Mouse (Mus musculus) embryonic fibroblast, embryonic 13.5 days (primary cell): ENCODE measurements at regions not wholly inside any gene's neighbourhood (a gene's known extent, or its start where the extent isn't known, plus 50 kb on each side); places are given as distances from the start of the nearest gene placed in this dataset.

Experiments
- H3K27ac ChIP-seq: 2 replicates; pipeline ENCODE4 v1.5.1; 2012; ENCODE audit warnings: low read length, control low read depth, inconsistent platforms; ENCODE audit not compliant: insufficient read depth
- H3K4me1 ChIP-seq: 2 replicates; pipeline ENCODE4 v1.6.1; 2011; ENCODE audit warnings: low read length; ENCODE audit not compliant: control insufficient read depth, insufficient read depth
- H3K4me3 ChIP-seq: 2 replicates; pipeline ENCODE4 v1.5.1; 2011; ENCODE audit warnings: mild to moderate bottlenecking, control low read depth, low read length; ENCODE audit not compliant: insufficient read depth
- CTCF ChIP-seq: IDR thresholded peaks from 2 replicates; pipeline ENCODE4 v1.5.1; 2011; ENCODE audit warnings: mild to moderate bottlenecking, control low read depth, low read length, moderate library complexity, borderline replicate concordance; ENCODE audit not compliant: insufficient read depth
- POLR2A ChIP-seq: IDR thresholded peaks from 2 replicates; pipeline ENCODE4 v1.6.1; 2011; ENCODE audit warnings: low read depth, mild to moderate bottlenecking, control low read depth, low read length, moderate library complexity

DNA sequence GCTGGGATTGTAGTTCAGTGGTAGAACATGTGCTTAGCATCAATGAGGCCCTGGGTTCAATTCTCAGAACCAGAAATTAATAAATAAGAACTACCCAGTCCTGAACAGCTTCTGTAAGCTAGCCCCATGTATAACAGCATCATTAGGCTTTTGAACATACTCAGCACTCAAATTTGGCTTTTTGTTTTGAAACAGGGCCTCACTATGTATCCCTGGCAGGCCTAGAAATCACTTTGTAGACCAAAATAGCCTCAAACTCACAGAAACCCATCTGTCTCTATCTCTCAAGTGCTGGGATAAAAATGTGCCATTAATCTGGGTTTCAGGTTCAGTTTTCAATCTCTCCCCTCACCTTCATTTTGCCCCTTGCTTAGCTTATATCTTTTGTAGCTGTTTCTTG lies 66.6 kb upstream of the Cul1 start:
- Histone ChIP-seq H3K4me3 (no peak overlapping the region), H3K4me1 (no peaks in the 10 kb centered on the region), H3K27ac (no peak overlapping the region)
- TF ChIP-seq POLR2A (no peak), CTCF (no peak)

DNA sequence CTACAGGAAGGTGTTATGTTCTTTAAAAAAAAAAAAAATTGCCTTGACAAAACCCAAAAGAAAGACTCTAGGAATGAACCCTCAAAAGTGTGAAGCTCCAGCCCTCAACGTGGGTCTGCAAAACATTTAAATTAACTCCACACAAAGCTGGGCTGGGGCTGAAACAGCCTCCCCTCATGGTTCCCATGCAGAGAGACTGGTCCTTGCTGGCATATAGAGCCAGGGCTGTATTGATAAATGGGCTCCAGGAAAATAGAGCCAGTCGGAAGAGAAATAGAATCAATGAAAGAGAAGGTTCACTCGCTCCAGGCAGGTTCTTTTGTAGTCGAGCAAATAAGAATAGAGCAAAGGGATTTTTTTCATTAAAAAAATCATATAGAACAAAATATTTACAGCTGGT lies 63.3 kb upstream of the Cul1 start:
- H3K4me3 ChIP-seq: no peak overlapping the region
- TF ChIP-seq POLR2A (no peak), CTCF (no peak)
- H3K27ac ChIP-seq: no peak overlapping the region
- H3K4me1 ChIP-seq: no peaks in the 10 kb centered on the region

DNA sequence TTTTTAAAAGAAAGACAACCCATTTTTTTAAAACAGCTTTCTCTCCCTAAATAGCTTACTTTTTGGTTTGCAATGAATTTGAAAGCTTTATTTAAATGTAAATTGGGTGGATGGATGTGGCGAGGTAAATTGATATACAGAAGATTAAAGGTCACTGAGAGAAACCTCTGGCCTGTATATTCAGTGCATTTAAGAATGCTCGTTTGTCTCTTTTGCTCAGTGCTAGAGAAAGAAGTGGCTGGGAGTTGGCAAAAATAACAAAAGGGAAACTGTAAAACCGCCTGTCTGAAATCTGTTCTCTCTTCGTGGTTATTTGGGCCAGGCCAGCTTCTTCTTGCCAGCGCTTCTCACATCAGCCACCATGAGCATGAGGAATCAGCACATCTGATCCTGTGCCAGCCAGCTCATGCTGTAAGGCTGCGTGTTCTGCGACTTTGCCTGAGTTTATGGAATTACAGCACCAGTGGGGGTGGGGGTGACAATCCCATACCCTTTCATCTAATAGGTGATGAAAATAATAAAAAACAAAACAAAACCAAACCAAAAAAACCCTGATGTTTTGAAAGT lies 62.7 kb upstream of the Cul1 start:
- H3K27ac ChIP-seq: no peak overlapping the region
- TF ChIP-seq POLR2A: no peak
- no peak for TF ChIP-seq CTCF
- H3K4me1 ChIP-seq: no peaks in the 10 kb centered on the region
- no peak overlapping the region for H3K4me3 ChIP-seq

DNA sequence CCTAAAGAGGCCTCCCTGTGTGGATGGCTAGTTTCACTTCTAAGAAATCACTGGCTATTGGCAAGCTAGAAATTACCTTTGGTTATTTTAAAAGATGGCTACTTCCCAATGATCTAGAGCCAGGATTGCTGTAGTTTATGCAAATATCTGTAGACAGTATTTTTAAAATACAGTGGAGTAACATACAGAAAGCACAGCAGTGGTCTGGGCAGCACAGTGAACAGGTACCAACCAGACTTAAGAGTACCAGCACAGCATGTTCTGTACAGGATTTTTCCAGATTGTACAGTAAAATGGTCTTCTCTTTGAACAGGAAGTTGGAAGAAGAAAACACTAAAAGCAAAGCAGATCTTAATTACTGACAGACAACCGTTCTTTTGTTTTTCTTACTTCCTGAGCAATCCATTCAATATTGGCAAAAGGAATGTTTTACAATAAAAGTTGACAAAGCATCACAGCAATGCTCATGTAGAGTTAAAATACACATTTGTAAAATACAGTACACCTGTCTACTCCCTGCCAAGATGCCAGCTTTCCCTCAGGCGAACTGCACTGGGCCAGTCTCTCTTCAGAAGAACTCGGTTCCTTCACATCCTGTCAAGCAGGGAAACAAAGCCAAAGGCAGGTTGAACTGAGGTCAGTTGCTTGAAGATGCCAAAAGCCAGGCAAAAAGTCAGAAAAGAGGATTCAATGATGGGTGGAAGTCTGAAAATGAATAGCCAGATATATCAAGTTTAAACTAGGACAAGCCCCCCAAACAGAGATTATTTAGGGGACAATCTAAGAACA lies 62.0 kb upstream of the Cul1 start:
- TF ChIP-seq POLR2A (no peak), CTCF (no peak)
- Histone ChIP-seq H3K27ac (no peak overlapping the region), H3K4me3 (no peak overlapping the region), H3K4me1 (no peaks in the 10 kb centered on the region)

DNA sequence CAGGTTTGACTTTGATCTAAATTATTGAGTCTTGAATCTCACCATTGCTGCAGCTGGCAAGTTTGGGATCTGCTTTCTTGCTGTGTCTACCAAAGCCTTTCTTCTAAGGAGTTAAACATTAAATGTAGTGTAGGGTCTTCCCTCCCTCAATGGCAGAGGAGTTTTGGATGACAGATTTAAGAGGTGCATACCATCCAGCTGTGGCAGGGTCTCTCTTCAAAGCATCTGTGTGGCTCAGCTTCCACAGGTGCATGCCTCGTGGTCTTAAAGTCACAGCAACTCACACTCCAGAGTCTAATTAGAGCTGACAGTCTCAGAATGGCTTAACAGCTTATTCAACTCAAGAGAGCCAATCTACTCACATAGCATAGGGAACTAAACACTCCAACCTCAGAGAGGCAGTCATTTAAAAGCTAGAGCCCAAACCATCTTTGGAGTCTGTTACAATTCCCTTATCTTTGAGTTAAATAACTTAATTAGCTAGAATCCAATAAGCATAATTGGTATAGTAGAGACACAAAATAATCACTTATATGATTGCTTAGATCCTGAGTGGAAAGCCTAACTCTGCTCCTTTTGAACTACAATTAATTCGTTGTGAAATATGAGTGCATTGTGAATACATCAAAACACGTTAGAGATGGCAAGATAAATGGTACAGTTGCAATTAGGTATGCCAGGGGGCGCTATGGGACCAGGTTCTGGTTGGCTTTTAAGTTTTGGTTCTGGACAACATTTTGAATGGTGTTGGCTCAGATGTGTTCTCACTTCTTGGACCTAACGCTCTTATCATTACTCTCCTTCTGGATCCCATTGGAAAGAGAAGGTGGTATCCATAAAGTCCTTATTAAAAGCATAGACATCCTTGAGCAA lies 57.5 kb upstream of the Cul1 start:
- no peaks in the 10 kb centered on the region for H3K4me1 ChIP-seq
- H3K4me3 ChIP-seq: no peak overlapping the region
- TF ChIP-seq CTCF (no peak), POLR2A (no peak)
- H3K27ac ChIP-seq: no peak overlapping the region
